Mouse (Mus musculus): ENCODE measurements at regions not wholly inside any gene's neighbourhood (a gene's known extent, or its start where the extent isn't known, plus 50 kb on each side); places are given as distances from the start of the nearest gene placed in this dataset.

GRCm38 (mm10) chr3:128723100-128723499, 476.6 kb upstream of the Pitx2 start:
- no peak for DNase-seq

GRCm38 (mm10) chr3:128720276-128720675, 479.4 kb upstream of the Pitx2 start:
- no peak for DNase-seq

GRCm38 (mm10) chr3:128719226-128719625, 480.5 kb upstream of the Pitx2 start:
- DNase-seq = no peak

GRCm38 (mm10) chr3:128707270-128707669, 492.4 kb upstream of the Pitx2 start:
- no peak for DNase-seq

GRCm38 (mm10) chr3:128668468-128669127, 531.1 kb upstream of the Pitx2 start:
- no peak for DNase-seq

- no peak for DNase-seq
Measured at GRCm38 (mm10) chr3:128665184-128665583, 534.5 kb upstream of the Pitx2 start.

- DNase-seq = no peak
Measured at GRCm38 (mm10) chr3:128636960-128637755, 562.5 kb upstream of the Pitx2 start.

GRCm38 (mm10) chr3:128627696-128628095, 572.0 kb upstream of the Pitx2 start:
- DNase-seq = no peak

- no peak for DNase-seq
Measured at GRCm38 (mm10) chr3:128616675-128617074, 583.0 kb upstream of the Pitx2 start.

- DNase-seq = no peak
Measured at GRCm38 (mm10) chr3:128613657-128614056, 586.0 kb upstream of the Pitx2 start.

- DNase-seq = peak in 1 of 2 experiments; percentile 9
Measured at GRCm38 (mm10) chr3:128610731-128611130, 588.9 kb upstream of the Pitx2 start.

GRCm38 (mm10) chr3:128608694-128609093, 591.0 kb upstream of the Pitx2 start:
- DNase-seq = no peak

GRCm38 (mm10) chr3:128575339-128576129, 624.1 kb upstream of the Pitx2 start:
- no peak for DNase-seq

GRCm38 (mm10) chr3:128570551-128570950, 629.1 kb upstream of the Pitx2 start:
- DNase-seq = no peak

- no peak for DNase-seq
Measured at GRCm38 (mm10) chr3:128565386-128565785, 634.3 kb upstream of the Pitx2 start.

- peak; percentile 33 to 65 for DNase-seq
Measured at GRCm38 (mm10) chr3:128546416-128547327, 650.5 kb upstream of the Fam241a start.

GRCm38 (mm10) chr3:128525427-128525826, 629.3 kb upstream of the Fam241a start:
- no peak for DNase-seq

GRCm38 (mm10) chr3:128520671-128521103, 624.6 kb upstream of the Fam241a start:
- DNase-seq = peak; percentile 7 to 16

- peak; percentile 30 to 44 for DNase-seq
Measured at GRCm38 (mm10) chr3:128519913-128520316, 623.8 kb upstream of the Fam241a start.

GRCm38 (mm10) chr3:128518806-128519205, 622.7 kb upstream of the Fam241a start:
- DNase-seq = no peak

GRCm38 (mm10) chr3:128471111-128471510, 575.0 kb upstream of the Fam241a start:
- peak in 1 of 2 experiments; percentile 2 for DNase-seq

GRCm38 (mm10) chr3:128429706-128430105, 533.6 kb upstream of the Fam241a start:
- no peak for DNase-seq

Data from cerebellum, postnatal 25 days (tissue).